Mouse (Mus musculus): ENCODE results near the gene Anapc15. TPM values are rescaled to one million over a fixed set of nuclear protein-coding genes. Genes with fewer than 3 reads are reported as not detected.

Gene Anapc15
- polyA plus RNA-seq, 1 experiment, result 70.7 TPM

DNA sequence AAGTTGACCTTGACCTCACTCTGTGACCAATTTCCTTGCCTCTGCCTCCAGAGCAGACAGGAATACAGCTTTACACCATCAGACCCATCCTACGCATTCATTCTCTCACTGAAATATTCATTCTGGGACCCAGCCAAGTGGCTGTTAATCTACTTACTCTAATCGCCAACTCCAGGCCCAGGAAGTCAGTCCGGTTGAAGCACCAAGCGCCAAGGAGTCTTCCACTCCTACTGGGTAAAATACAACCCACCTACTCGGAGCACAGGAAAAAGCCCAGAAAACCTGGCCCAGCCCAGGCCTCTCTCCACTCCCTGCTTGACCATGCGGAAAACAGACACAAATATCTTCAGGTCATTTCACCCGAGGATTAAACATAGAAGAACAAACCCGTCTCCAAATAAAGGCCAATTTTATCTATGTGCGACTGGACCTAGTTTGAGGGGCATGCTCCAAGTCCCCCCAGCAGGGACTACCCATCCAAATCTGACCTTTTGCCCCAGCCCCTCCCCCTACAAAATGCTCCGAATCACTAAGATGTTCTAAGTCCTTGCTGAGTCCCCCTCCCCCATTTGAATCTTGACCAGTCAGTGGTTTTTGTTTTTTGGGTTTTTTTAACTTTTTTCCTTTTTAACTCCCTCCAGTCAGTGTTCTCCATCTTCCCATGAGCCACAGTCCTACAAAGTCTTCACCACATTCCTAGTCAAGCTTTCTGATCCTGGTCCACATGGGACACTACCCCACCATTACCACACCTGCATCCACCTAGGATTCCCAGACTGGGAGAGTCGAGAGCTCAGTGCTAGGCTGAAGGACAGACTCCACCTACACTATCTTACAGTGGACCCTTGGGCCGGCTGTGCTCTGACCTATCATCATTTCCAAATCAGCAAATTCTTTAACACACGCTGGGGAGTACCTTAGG, 5.0 kb downstream of the Anapc15 start:
- H3K27ac ChIP-seq (ENCODE audit: insufficient read depth, low read length), result peak overlapping the region; percentile 96
- H3K9ac ChIP-seq (ENCODE audit: low read depth, poor library complexity, severe bottlenecking), result peak overlapping the region; percentile 71
- peak overlapping the region; percentile 46 for H3K4me3 ChIP-seq (ENCODE audit: low read depth, low read length)
- no peaks in the 10 kb centered on the region for H3K27me3 ChIP-seq (ENCODE audit: control insufficient read depth, insufficient read depth, low read length, poor library complexity, severe bottlenecking)
- TF ChIP-seq EP300 (IDR thresholded peaks at IDR 0.05; ENCODE audit: insufficient read depth, low read depth, low read length) (no peak), POLR2A (IDR thresholded peaks at IDR 0.05; ENCODE audit: insufficient read depth, low read length) (no peak), CTCF (IDR thresholded peaks at IDR 0.05; ENCODE audit: low read depth, low read length) (no peak)
- H3K36me3 ChIP-seq (ENCODE audit: control insufficient read depth, insufficient read depth, low read length, poor library complexity, severe bottlenecking), result no peaks in the 10 kb centered on the region
- peaks cover 2% of the 10 kb centered on the region for H3K4me1 ChIP-seq (ENCODE audit: control insufficient read depth, insufficient read depth, low read length)
- no peaks in the 10 kb centered on the region for H3K9me3 ChIP-seq (replicated peaks; ENCODE audit: control insufficient read depth, insufficient read depth, low read length, poor library complexity, severe bottlenecking)

DNA sequence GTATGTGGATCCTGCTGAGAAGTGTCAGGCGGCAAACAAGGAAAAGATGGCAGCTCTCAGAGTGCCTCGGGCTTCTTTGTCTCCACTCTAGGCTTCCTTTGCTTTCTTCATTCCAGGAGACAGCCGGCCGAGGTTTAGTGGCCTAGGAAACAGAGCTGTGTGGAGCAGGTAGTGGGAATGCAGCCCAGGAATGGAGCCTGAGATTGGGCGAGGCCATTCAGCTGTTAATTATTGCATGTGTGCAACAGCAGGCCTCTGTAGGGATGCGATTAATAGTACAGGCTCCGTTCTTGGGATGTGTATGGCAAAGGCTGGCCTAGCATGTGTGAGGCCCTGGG, 5.6 kb downstream of the Anapc15 start:
- Histone ChIP-seq H3K9me3 (replicated peaks; ENCODE audit: control insufficient read depth, insufficient read depth, low read length, poor library complexity, severe bottlenecking) (no peaks in the 10 kb centered on the region), H3K27ac (ENCODE audit: insufficient read depth, low read length) (peak overlapping the region; percentile 96), H3K4me3 (ENCODE audit: low read depth, low read length) (peak overlapping the region; percentile 46), H3K9ac (ENCODE audit: low read depth, poor library complexity, severe bottlenecking) (peak overlapping the region; percentile 71), H3K27me3 (ENCODE audit: control insufficient read depth, insufficient read depth, low read length, poor library complexity, severe bottlenecking) (no peaks in the 10 kb centered on the region), H3K36me3 (ENCODE audit: control insufficient read depth, insufficient read depth, low read length, poor library complexity, severe bottlenecking) (no peaks in the 10 kb centered on the region), H3K4me1 (ENCODE audit: control insufficient read depth, insufficient read depth, low read length) (no peaks in the 10 kb centered on the region)
- TF ChIP-seq CTCF (IDR thresholded peaks at IDR 0.05; ENCODE audit: low read depth, low read length) (no peak), EP300 (IDR thresholded peaks at IDR 0.05; ENCODE audit: insufficient read depth, low read depth, low read length) (no peak), POLR2A (IDR thresholded peaks at IDR 0.05; ENCODE audit: insufficient read depth, low read length) (no peak)

DNA sequence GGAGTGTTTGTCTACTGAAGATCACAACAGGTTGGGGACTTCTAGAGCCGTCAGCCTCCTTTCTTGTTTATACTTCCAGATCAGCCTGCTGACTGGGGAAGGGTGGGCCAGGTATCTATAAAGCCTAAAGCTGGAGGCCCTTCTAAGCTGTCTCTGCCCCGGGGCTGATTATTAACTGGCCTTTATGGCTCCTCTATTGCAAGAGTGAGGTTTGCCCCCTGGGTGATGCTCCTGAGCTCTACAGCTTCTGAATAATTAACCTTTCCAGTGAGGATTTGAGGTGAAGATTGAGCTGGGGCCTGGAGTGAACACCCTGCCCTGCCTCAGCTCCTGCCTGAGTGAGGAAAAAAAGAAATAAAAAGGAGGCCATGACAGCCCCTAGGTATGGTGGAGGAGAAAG, 7.1 kb downstream of the Anapc15 start, which contains the start of gene Folr1:
Gene Folr1, minus strand, starts transcription at position 160 of the 400 bp plus-strand sequence.
- H3K27ac ChIP-seq (ENCODE audit: insufficient read depth, low read length), result peak within 1 kb of the TSS; percentile 96
- TF ChIP-seq POLR2A (IDR thresholded peaks at IDR 0.05; ENCODE audit: insufficient read depth, low read length) (no peak), CTCF (IDR thresholded peaks at IDR 0.05; ENCODE audit: low read depth, low read length) (no peak), EP300 (IDR thresholded peaks at IDR 0.05; ENCODE audit: insufficient read depth, low read depth, low read length) (no peak)

DNA sequence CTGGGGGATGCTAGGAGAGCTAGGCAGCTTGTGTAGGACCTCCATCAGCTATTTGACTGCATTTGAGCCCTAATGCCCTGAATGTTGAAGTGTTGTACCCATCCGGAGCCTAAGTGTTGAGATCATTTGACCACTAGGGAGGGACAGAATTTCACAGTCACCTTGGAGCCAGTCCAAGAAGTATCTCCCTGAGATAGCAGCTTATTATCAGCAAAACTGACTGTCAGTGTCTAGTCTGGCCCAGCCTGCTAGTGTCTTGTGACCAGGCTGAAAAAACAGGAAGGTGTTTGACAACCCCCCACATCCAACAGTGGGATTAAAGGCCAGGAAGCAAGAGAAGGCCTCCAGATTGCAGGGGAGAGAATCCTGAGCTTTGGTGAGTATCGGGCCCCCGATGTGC, 7.8 kb downstream of the Anapc15 start:
- Histone ChIP-seq H3K9me3 (replicated peaks; ENCODE audit: control insufficient read depth, insufficient read depth, low read length, poor library complexity, severe bottlenecking) (no peaks in the 10 kb centered on the region), H3K9ac (ENCODE audit: low read depth, poor library complexity, severe bottlenecking) (no peak overlapping the region), H3K4me1 (ENCODE audit: control insufficient read depth, insufficient read depth, low read length) (no peaks in the 10 kb centered on the region), H3K36me3 (ENCODE audit: control insufficient read depth, insufficient read depth, low read length, poor library complexity, severe bottlenecking) (no peaks in the 10 kb centered on the region), H3K4me3 (ENCODE audit: low read depth, low read length) (no peak overlapping the region), H3K27ac (ENCODE audit: insufficient read depth, low read length) (no peak overlapping the region), H3K27me3 (ENCODE audit: control insufficient read depth, insufficient read depth, low read length, poor library complexity, severe bottlenecking) (no peaks in the 10 kb centered on the region)
- no peak for TF ChIP-seq EP300 (IDR thresholded peaks at IDR 0.05; ENCODE audit: insufficient read depth, low read depth, low read length)
- TF ChIP-seq CTCF (IDR thresholded peaks at IDR 0.05; ENCODE audit: low read depth, low read length), result no peak
- no peak for TF ChIP-seq POLR2A (IDR thresholded peaks at IDR 0.05; ENCODE audit: insufficient read depth, low read length)

More for the DNA sequence above, 7.1 kb downstream of the Anapc15 start, which contains the start of gene Folr1:
- H3K9me3 ChIP-seq (replicated peaks; ENCODE audit: control insufficient read depth, insufficient read depth, low read length, poor library complexity, severe bottlenecking), result no peaks in the 10 kb centered on the region
- no peak within 1 kb of the TSS for H3K4me3 ChIP-seq (ENCODE audit: low read depth, low read length)
- no peaks in the 10 kb centered on the region for H3K27me3 ChIP-seq (ENCODE audit: control insufficient read depth, insufficient read depth, low read length, poor library complexity, severe bottlenecking)
- H3K9ac ChIP-seq (ENCODE audit: low read depth, poor library complexity, severe bottlenecking), result no peak within 1 kb of the TSS
- H3K4me1 ChIP-seq (ENCODE audit: control insufficient read depth, insufficient read depth, low read length), result no peaks in the 10 kb centered on the region
- H3K36me3 ChIP-seq (ENCODE audit: control insufficient read depth, insufficient read depth, low read length, poor library complexity, severe bottlenecking), result no peaks in the 10 kb centered on the region

DNA sequence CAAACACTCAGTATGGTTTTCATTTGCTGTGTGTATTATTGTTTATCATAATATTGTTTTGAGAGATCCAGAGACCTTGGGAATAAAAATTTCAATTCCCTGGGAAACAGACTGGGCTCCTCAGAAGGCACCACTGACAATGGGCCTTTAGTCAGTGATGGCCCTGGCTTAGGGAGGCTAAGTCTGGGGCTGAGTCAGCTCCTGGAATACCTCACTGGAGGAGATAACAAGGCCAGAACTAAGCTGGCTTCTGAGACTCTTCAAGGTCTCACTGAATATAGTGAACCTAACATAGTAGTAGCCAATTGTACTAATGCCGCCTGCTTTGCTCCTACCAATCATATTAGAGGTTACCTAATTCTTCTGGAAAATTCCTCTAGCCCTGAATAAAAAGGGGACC, 12.5 kb downstream of the Anapc15 start:
- no peaks in the 10 kb centered on the region for H3K27me3 ChIP-seq (ENCODE audit: control insufficient read depth, insufficient read depth, low read length, poor library complexity, severe bottlenecking)
- no peak overlapping the region for H3K4me3 ChIP-seq (ENCODE audit: low read depth, low read length)
- no peaks in the 10 kb centered on the region for H3K4me1 ChIP-seq (ENCODE audit: control insufficient read depth, insufficient read depth, low read length)
- H3K27ac ChIP-seq (ENCODE audit: insufficient read depth, low read length), result no peak overlapping the region
- no peaks in the 10 kb centered on the region for H3K9me3 ChIP-seq (replicated peaks; ENCODE audit: control insufficient read depth, insufficient read depth, low read length, poor library complexity, severe bottlenecking)
- TF ChIP-seq EP300 (IDR thresholded peaks at IDR 0.05; ENCODE audit: insufficient read depth, low read depth, low read length) (no peak), CTCF (IDR thresholded peaks at IDR 0.05; ENCODE audit: low read depth, low read length) (no peak), POLR2A (IDR thresholded peaks at IDR 0.05; ENCODE audit: insufficient read depth, low read length) (no peak)
- no peaks in the 10 kb centered on the region for H3K36me3 ChIP-seq (ENCODE audit: control insufficient read depth, insufficient read depth, low read length, poor library complexity, severe bottlenecking)
- no peak overlapping the region for H3K9ac ChIP-seq (ENCODE audit: low read depth, poor library complexity, severe bottlenecking)

DNA sequence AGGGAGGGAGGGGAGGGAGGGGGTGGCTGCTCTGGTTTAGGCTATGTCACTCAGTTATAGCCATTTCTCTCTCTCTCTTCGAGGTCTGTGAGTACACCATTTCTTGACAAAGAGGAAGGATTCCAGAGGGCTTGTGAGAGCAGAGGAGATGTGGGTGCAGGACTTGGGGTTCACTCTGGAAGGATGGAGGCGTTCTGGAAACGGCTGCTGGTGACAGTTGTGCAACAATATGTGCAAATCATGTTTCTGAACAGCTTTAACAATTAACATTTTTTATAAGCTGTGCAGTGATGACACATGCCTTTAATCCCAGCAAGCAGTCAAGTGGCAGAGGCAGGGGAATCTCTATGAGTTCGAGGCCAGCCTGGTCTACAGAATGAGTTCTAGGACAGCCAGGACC, 17.3 kb downstream of the Anapc15 start:
- Histone ChIP-seq H3K27ac (ENCODE audit: insufficient read depth, low read length) (no peak overlapping the region), H3K27me3 (ENCODE audit: control insufficient read depth, insufficient read depth, low read length, poor library complexity, severe bottlenecking) (no peaks in the 10 kb centered on the region), H3K36me3 (ENCODE audit: control insufficient read depth, insufficient read depth, low read length, poor library complexity, severe bottlenecking) (no peaks in the 10 kb centered on the region), H3K4me3 (ENCODE audit: low read depth, low read length) (no peak overlapping the region), H3K9ac (ENCODE audit: low read depth, poor library complexity, severe bottlenecking) (no peak overlapping the region), H3K4me1 (ENCODE audit: control insufficient read depth, insufficient read depth, low read length) (no peaks in the 10 kb centered on the region), H3K9me3 (replicated peaks; ENCODE audit: control insufficient read depth, insufficient read depth, low read length, poor library complexity, severe bottlenecking) (no peaks in the 10 kb centered on the region)
- TF ChIP-seq EP300 (IDR thresholded peaks at IDR 0.05; ENCODE audit: insufficient read depth, low read depth, low read length) (no peak), CTCF (IDR thresholded peaks at IDR 0.05; ENCODE audit: low read depth, low read length) (no peak), POLR2A (IDR thresholded peaks at IDR 0.05; ENCODE audit: insufficient read depth, low read length) (no peak)

Measured in ES-Bruce4 (cell line).